Mouse (Mus musculus) neural tube, embryonic 12.5 days (tissue): Measurements from ENCODE around the gene Ttc3. TPM values are rescaled to one million over a fixed set of nuclear protein-coding genes. Genes with fewer than 3 reads are reported as not detected.
"Not testable (repeated sequence)": the region's sequence is repeated elsewhere in the genome, so short reads cannot be mapped to it uniquely, and the experiment has no call there.

Experiments
- ATAC-seq: fragments of 200-750 bp; cut with Nextera tagmentation; 2 replicates; pipeline ENCODE4 v1.8.0; 2017; ENCODE audit warnings: low read depth, mild to moderate bottlenecking, moderate TSS enrichment, moderate library complexity; ENCODE audit not compliant: low FRiP score
- H3K27ac ChIP-seq: fragments of 300-500 bp; sonication (generic); 2 replicates; pipeline ENCODE4 v1.5.1; 2016
- H3K27me3 ChIP-seq: fragments of 300-500 bp; sonication (generic); replicated peaks from 2 replicates; pipeline ENCODE4 v1.6.1; 2016; ENCODE audit warnings: mild to moderate bottlenecking
- H3K36me3 ChIP-seq: fragments of 300-500 bp; sonication (generic); 2 replicates; pipeline ENCODE4 v1.6.1; 2016; ENCODE audit warnings: mild to moderate bottlenecking
- H3K4me1 ChIP-seq: fragments of 300-500 bp; sonication (generic); 2 replicates; pipeline ENCODE4 v1.6.1; 2016
- H3K4me2 ChIP-seq: fragments of 300-500 bp; sonication (generic); replicated peaks from 2 replicates; pipeline ENCODE4 v1.6.1; 2016; ENCODE audit warnings: mild to moderate bottlenecking
- H3K4me3 ChIP-seq: fragments of 300-500 bp; sonication (generic); 2 replicates; pipeline ENCODE4 v1.5.1; 2016
- H3K9ac ChIP-seq: fragments of 300-500 bp; sonication (generic); 2 replicates; pipeline ENCODE4 v1.6.1; 2016; ENCODE audit warnings: mild to moderate bottlenecking
- H3K9me3 ChIP-seq: fragments of 300-500 bp; sonication (generic); 2 replicates; pipeline ENCODE4 v1.6.1; 2016; ENCODE audit warnings: mild to moderate bottlenecking
- WGBS: fragments of 180-500 bp; shearing (Covaris S2); methylation state at CpG from one replicate; pipeline ENCODE4 v1.1.7; 2016; 5-methylcytosine and 5-hydroxymethylcytosine counted together
- polyA plus RNA-seq: library from polyadenylated mRNA; unstranded; fragments of >200 nt; fragmentation: Nextera tagmentation; extraction: Ambion mirVana; gene quantifications from 2 replicates; pipeline ENCODE4 v1.2.1, GENCODE M21; 2016

Ttc3 gene
- polyA plus RNA-seq, result 549 and 570 TPM in 2 replicates

DNA sequence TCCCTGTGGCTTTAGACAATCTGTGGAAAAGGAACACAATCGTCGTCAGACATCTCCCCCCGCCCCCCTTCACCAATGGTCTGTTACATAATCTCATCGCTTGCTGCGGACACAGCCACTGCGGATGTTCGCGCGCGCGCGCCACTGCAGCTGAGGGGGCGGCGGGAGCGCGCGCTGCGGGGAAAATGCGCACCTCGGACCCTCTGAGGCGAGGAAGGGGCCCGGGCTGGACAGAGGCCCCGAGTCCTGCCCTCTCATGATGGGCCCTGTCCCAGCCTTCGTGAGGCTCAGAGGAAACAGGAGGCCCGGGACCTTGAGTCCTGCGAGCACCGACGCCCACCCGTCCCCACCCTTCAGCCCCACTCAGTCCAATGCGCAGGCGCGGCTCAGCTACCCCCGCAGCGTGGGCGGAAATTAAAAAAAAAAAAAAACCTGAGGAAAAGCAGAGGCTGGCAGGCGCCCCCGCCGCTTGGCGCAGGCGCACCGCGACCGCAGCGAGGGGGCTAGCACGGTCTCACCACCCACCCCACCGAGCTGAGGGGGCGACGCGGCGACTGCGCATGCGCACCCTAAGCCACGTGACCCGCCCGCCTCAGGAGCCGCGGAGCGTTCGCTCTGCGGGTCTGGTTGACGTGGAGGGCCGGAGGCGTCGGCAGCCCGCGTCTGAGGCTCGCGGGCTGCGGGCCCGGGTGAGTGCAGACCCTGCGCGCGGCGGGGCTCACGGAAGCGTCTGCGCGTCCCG, at the start of gene Ttc3:
TSS of gene Ttc3 (plus strand) at position 446 of the 742 bp plus-strand sequence.
- Histone ChIP-seq H3K9ac (peak within 1 kb of the TSS; percentile 96), H3K4me2 (peak within 1 kb of the TSS; percentile 69), H3K9me3 (no peaks in the 10 kb centered on the region), H3K36me3 (peaks cover 2% of the 10 kb centered on the region; the same call in 1 of the 2 replicates), H3K4me3 (peak within 1 kb of the TSS; percentile 94), H3K4me1 (peaks cover 23% of the 10 kb centered on the region), H3K27ac (peak within 1 kb of the TSS; percentile 98), H3K27me3 (no peaks in the 10 kb centered on the region)
- peak; percentile 71 for ATAC-seq
- under 1% methylated on average over 79 of the region's 79 CpGs for WGBS

DNA sequence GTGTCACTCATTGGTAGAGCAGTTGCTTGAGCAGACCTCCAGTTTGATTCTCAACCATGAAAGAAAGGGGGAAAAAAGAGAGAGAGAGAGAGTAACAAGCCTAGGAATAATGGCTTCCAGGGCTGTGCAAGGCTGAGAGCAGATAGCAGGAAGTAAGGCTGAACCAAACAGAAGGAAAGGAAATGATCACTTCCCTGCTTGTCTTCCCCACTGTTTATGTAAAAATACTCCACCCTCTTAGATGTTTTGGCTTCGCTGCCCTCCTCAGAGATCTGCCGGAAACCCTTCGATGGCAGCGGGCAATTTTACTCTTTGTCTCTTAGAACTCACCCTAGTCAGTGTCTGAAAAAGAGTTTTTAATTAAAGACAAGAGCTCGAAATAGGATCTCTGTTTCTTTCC, 46.7 kb upstream of the Ttc3 start:
- ATAC-seq, result no peak
- H3K4me2 ChIP-seq, result no peak overlapping the region
- no peaks in the 10 kb centered on the region for H3K36me3 ChIP-seq
- WGBS, result 74% methylated on average over 5 of the region's 5 CpGs
- peaks cover 11% of the 10 kb centered on the region for H3K4me1 ChIP-seq
- H3K27ac ChIP-seq, result no peak overlapping the region
- peaks cover 21% of the 10 kb centered on the region for H3K27me3 ChIP-seq
- H3K9ac ChIP-seq, result no peak overlapping the region
- H3K4me3 ChIP-seq, result no peak overlapping the region
- no peaks in the 10 kb centered on the region for H3K9me3 ChIP-seq

DNA sequence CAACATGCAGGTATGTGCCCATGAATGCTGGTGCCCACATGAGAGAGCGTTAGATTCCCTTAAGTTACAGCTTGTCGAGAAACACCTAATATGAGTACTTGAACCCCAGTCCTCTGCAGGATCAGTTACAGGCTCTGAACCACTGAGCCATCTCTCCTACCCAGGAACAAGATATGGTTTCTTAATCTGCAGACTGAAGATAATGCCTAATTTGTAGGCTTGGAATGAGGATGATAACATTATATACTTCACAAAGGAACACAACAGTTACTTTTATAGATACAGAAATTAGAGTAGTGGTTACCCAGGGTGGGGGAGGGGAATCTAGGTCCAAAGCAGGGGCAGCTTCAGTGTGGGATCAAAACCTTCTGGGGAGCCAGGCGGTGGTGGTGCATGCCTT, 44.4 kb upstream of the Ttc3 start:
- Histone ChIP-seq H3K4me1 (peaks cover 24% of the 10 kb centered on the region), H3K27ac (no peak overlapping the region), H3K4me3 (no peak overlapping the region), H3K27me3 (peaks cover 33% of the 10 kb centered on the region), H3K4me2 (no peak overlapping the region), H3K36me3 (no peaks in the 10 kb centered on the region), H3K9me3 (no peaks in the 10 kb centered on the region), H3K9ac (no peak overlapping the region)
- WGBS, result 94% methylated on average over 3 of the region's 3 CpGs
- ATAC-seq, result no peak

DNA sequence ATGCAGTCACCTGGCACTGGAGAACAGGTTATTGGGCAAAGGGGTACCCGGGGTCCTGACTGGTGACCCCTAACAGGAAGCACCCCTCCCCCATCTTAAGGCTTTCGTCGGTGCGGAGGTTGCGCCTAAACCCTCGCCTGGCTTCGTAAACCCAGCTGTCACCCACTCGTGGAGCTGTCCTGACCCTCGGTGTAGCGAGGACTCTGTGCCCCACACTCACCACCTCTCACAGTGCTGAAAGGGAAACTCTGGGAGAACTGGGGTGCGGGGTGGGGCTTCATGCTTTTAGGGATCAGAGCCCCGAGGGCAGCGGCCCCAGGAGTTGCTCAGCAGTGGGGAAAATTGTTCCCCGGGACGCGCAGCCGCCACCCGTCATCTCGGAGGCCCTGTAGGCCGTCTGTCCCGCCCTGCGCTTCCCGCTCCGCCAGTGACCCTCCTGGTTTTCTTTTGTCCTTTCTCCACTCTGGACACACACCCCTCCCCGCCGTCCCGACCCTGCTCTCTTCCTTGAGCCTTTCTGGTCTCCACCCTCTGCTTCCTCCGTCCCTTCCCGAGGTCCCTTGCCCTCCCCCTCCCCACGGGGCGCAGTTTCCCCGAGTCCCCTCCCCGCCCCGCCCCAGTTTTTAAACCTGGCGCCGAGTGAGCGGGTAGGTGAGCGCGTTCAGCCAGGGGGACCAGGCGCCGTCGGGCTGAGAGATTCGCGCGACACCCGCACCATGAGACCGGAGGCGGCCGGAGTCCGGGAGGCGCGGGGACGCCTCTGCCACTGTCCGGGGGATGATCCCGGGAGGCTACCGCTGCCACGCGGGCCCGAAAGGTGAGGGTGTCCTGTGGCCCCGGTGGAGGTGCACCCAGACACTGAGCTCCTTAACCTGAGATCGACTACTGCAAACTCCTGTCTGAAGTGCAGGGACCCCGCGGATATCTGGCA, 42.4 kb upstream of the Ttc3 start, which contains the start of gene Ripply3:
TSS of gene Ripply3 (plus strand) at position 640 of the 931 bp plus-strand sequence.
- H3K9me3 ChIP-seq, result no peaks in the 10 kb centered on the region
- peak; percentile 44 for ATAC-seq
- H3K4me2 ChIP-seq, result peak within 1 kb of the TSS; percentile 73
- 1% methylated on average over 63 of the region's 63 CpGs for WGBS
- no peaks in the 10 kb centered on the region for H3K36me3 ChIP-seq
- peaks cover 33% of the 10 kb centered on the region for H3K27me3 ChIP-seq
- H3K9ac ChIP-seq, result peak within 1 kb of the TSS; percentile 38
- H3K27ac ChIP-seq, result no peak within 1 kb of the TSS
- peak within 1 kb of the TSS; percentile 41 for H3K4me3 ChIP-seq
- peaks cover 24% of the 10 kb centered on the region for H3K4me1 ChIP-seq

DNA sequence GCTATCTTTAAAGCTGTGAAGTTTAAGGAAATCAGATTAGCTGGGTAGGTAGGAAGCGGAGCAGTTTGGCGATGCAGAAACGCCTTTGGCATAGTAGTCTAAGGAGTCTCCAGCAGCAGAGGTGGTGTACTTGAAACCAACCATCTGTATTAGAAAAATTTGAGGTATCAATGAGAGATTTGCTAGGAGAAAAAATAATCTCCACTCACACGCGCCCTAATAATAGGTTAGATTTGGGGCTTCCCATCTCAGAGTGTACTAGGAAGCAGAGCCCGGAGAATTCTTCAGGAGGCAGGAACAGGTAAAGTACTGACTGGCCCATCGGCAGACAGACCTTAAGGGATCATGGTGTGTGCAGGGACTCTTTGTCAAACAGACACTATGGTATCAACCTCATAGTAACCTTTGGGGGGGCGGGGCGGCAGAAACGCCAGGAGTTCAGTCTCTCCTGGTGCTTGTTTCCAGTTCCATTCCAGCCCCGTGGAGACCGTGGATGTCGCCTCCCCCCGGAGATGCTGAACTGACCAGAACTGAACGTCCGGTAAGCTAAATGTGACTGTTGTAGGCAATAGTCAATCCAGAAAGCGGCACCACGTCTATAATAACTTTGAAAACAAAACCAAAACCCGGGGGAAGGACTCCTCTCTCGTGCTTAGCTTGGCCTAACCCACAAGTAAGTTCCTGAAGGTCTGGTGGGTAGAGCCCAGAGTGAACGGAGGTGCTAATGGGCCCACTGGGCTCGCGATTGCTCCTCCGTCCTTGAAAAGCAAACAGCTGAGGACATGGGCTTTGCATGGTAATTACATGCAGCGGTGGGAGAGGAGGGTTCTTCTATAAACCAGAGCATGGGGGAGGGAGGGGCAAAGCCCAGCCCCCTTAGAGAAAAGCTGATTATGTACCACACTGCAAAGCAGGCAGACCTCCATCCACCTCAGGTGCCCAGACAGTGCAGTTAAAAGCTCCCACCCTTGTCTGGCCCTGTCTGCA, 41.2 kb upstream of the Ttc3 start:
- peak overlapping the region; percentile 73 for H3K4me2 ChIP-seq
- H3K4me1 ChIP-seq, result peaks cover 24% of the 10 kb centered on the region
- WGBS, result 6% methylated on average over 25 of the region's 25 CpGs
- H3K4me3 ChIP-seq, result peak overlapping the region; percentile 41; the same call in 1 of the 2 replicates
- no peaks in the 10 kb centered on the region for H3K9me3 ChIP-seq
- no peak overlapping the region for H3K9ac ChIP-seq
- no peak overlapping the region for H3K27ac ChIP-seq
- H3K27me3 ChIP-seq, result peaks cover 33% of the 10 kb centered on the region
- ATAC-seq, result peak; percentile 27; the same call in 1 of the 2 replicates
- no peaks in the 10 kb centered on the region for H3K36me3 ChIP-seq

DNA sequence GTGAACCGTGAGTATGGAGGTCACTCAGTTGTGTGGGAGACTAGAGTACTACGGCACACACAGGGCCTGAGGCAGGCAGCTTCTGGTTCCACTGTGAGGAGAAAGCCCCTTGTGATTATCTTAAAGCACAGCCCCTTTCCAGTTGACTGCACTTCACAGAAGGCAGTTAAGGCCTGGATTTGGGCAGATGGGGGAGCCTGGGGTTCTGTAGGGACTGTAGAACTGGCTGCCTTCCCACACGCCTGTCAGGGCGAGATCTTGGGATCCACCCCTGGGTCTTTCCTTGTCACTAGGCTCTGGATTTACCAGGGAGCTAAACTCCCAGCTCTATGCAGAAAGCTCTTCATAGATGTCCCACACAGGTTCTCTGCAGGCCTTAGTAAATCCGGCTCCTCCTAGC, 40.0 kb upstream of the Ttc3 start:
- H3K4me3 ChIP-seq, result no peak overlapping the region
- no peaks in the 10 kb centered on the region for H3K9me3 ChIP-seq
- H3K27ac ChIP-seq, result no peak overlapping the region
- no peaks in the 10 kb centered on the region for H3K36me3 ChIP-seq
- H3K9ac ChIP-seq, result no peak overlapping the region
- 57% methylated on average over 5 of the region's 5 CpGs for whole genome bisulfite sequencing
- no peak overlapping the region for H3K4me2 ChIP-seq
- H3K27me3 ChIP-seq, result peaks cover 33% of the 10 kb centered on the region
- H3K4me1 ChIP-seq, result peaks cover 24% of the 10 kb centered on the region
- ATAC-seq, result peak; percentile 37; the same call in 1 of the 2 replicates

DNA sequence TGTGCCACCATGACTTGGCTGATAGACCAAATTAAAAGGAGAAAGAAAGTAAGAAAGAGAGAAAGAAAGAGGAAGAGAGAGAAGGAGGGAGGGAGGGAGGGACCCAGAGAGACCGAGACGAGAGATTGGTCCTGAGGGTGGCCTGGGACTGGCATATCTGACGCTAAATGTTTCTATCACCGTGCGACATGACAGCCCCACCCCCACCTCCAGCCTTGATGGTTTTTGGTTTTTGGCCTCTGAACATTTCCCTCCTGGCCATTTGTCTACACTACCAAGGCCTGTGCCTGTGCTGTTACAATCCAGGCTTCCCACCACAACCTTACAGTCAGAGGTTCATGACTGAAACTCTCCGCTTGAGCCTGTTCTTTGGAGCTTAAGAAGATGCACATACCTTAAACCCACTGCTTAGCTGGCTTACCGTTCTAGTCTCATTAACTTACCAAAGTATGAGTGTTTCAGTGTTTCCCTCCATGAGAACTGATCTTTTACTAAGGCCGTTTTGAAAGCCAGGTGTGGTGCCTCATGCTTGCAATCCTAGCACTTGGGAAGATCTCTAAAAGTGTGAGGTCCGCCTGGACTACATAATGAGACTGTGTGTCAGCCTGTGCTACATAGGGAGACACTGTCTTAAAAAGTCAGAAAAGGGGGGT, 39.1 kb upstream of the Ttc3 start:
- no peak overlapping the region for H3K27ac ChIP-seq
- H3K4me1 ChIP-seq, result peaks cover 24% of the 10 kb centered on the region
- H3K27me3 ChIP-seq, result peaks cover 33% of the 10 kb centered on the region
- no peaks in the 10 kb centered on the region for H3K9me3 ChIP-seq
- no peak overlapping the region for H3K9ac ChIP-seq
- no peak overlapping the region for H3K4me3 ChIP-seq
- no peak for ATAC-seq
- H3K36me3 ChIP-seq, result no peaks in the 10 kb centered on the region
- 83% methylated on average over 9 of the region's 9 CpGs for WGBS
- H3K4me2 ChIP-seq, result no peak overlapping the region

DNA sequence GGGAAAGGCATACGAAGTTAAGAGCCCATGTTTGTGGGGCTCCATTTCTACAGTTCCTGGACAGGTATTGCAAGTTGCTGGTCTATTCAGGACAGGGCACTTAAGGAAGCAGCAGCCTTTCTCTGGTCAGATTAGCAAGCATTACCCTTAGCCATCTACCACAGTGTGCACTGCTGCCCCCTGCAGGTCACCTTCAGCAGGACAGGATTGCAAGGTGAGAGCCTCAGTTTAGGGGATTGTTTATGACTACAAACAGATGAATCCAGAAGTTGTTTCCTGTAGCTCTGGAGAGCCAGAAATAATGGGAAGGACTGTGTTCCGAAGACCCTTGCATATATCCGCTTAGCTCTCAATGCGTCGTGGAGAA, 38.5 kb upstream of the Ttc3 start:
- ATAC-seq, result no peak
- Histone ChIP-seq H3K4me2 (no peak overlapping the region), H3K9ac (no peak overlapping the region), H3K27me3 (peaks cover 30% of the 10 kb centered on the region), H3K4me1 (peaks cover 24% of the 10 kb centered on the region), H3K4me3 (no peak overlapping the region), H3K36me3 (no peaks in the 10 kb centered on the region), H3K27ac (no peak overlapping the region), H3K9me3 (no peaks in the 10 kb centered on the region)
- WGBS, result 60% methylated on average over 5 of the region's 5 CpGs

DNA sequence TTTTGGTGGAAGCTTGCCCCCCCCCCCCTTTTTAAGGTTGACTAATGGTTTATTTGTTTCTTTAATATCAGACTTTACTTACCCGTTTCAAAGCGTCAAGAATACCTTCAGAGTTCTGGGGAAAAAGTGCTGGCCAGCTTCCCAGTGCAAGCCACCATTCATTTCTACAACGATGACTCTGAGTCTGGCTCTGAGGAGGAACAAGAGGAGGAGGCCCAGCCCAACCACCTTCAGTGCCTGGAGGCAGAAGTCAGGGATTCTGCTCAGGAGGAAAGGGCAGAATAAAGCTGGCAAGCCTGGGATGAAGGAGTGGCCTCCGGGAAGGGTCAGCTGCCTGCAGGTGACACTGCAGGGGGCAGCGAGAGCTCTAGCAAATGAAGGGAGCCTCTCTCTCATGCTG, 34.8 kb upstream of the Ttc3 start:
- ATAC-seq, result no peak
- H3K27ac ChIP-seq, result no peak overlapping the region
- H3K4me1 ChIP-seq, result no peaks in the 10 kb centered on the region
- no peaks in the 10 kb centered on the region; the same call in 1 of the 2 replicates for H3K27me3 ChIP-seq
- H3K4me3 ChIP-seq, result no peak overlapping the region
- no peaks in the 10 kb centered on the region for H3K36me3 ChIP-seq
- no peak overlapping the region for H3K4me2 ChIP-seq
- no peaks in the 10 kb centered on the region for H3K9me3 ChIP-seq
- 37% methylated on average over 5 of the region's 5 CpGs for WGBS
- H3K9ac ChIP-seq, result no peak overlapping the region

DNA sequence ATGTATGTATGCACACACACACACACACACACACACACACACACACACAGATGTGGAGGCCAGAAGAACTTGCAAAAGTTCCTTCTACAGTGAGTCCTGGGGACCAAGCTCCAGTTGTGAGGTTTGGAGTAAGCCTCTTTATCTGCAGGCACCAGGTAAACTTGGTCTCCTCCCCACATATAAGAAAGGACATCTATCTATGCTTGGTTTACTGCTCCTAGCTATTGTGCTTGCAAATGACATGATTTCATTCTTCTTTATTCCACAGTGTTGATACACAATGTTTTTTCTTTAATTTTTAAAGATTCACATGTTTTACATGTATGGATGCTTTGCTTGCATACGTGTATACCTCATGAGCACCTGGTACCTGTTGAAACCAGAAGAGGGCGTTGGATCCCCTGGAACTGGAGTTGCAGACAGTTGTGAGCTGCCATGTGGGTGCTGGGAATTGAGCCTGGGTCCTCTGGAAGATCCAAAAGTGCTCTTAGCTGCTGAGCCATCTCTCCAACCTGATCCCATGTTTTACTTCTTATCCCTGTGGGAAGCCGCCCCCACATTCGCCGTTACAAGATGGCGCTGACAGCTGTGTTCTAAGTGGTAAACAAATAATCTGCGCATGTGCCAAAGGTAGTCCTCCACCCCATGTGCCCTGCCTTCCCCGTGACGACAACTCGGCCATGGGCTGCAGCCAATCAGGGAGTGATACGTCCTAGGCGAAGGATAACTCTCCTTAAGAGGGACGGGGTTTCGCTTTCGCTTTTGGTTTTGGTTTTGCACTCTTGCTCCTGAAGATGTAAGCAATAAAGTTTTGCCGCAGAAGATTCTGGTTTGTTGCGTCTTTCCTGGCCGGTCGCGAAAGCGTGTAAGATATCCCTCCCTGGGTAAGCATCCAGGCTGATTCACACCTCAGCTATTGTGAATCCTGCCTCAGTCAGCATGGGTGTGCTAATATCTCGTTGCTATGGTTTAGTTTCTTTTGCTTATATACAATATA, 31.0 kb upstream of the Ttc3 start:
- ATAC-seq, H3K4me3 ChIP-seq: not testable (repeated sequence)
- WGBS, result 95% methylated on average over 22 of the region's 22 CpGs

More for the DNA sequence above, 31.0 kb upstream of the Ttc3 start:
- H3K36me3 ChIP-seq, H3K9me3 ChIP-seq, H3K27ac ChIP-seq, H3K27me3 ChIP-seq, H3K4me1 ChIP-seq, H3K4me2 ChIP-seq, H3K9ac ChIP-seq: not testable (repeated sequence)
